ENCODE assay signal across 8 mouse cellular contexts in the genomic region with DNA sequence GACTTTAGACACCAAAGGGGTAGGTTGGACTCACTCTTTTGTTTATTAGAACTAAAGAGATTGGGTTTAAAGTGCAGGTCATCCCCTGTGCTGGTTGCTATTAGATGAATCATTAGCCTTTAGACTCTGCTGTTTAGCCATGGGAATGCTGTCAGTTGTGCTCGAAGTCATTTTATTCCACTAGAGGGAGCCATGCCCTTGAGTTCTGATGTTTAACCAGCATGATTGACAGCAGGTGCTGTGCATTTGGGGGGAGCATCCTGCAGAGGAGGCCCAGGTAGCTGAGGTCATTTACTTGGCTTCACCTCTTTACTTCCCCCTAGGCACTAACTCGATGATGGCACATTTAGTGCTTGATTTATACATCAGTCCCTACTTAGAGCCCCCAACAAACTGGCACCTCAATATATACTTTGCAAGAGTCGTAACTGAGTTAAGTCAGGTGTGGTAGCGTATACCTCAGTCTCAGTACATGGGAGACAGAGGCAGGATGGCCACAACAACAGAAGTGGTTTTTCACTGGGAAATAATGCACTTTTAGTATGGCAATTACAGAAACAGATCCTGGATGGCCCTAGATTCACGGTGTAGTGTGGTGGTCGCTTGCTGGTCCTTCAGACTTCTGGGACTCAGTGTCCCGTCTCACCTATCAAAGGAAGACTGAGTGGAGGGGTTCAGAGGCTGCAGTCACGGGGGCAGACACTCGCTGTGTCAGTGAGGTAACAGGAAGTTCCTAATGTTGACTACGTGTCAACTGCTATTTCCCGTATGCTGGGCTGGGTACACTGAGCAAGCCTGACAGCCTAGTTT. TPM values are rescaled to one million over a fixed set of nuclear protein-coding genes. Genes with fewer than 3 reads are reported as not detected.
DNase-seq lines count a peak whose midpoint lies in the region; ATAC-seq lines count a peak whose summit lies in the region.
"Had no signal": no experiment of that assay in that cellular context is flagged by ENCODE, and none has a peak within 500 bp of the region (broad histone marks: within the 10 kb centered on the region; RNA-seq: fewer than 3 reads in every experiment).

No protein-coding gene starts in this region.

- no peaks in the 10 kb centered on the region for H3K9me3 ChIP-seq in forebrain, embryonic 16.5 days (ENCODE audit: control insufficient read depth, low read length)
- H3K9me3 ChIP-seq in liver, embryonic 11.5 days (ENCODE audit: control insufficient read depth, low read length) = no peaks in the 10 kb centered on the region
- H3K9me3 ChIP-seq in neural tube, embryonic 13.5 days = no peaks in the 10 kb centered on the region
- H3K9me3 ChIP-seq: limb, embryonic 13.5 days had no signal

- no peaks in the 10 kb centered on the region for H3K4me1 ChIP-seq in forebrain, embryonic 16.5 days (replicated peaks; ENCODE audit: control insufficient read depth, insufficient read depth, low read length)
- H3K4me1 ChIP-seq in liver, embryonic 11.5 days (replicated peaks; ENCODE audit: control insufficient read depth, insufficient read depth, low read length) = no peaks in the 10 kb centered on the region; the same call in 1 of the 2 replicates
- no peaks in the 10 kb centered on the region for H3K4me1 ChIP-seq in neural tube, embryonic 13.5 days (replicated peaks)
- H3K4me1 ChIP-seq: limb, embryonic 13.5 days had no signal

- no peak overlapping the region for H3K27ac ChIP-seq in forebrain, embryonic 16.5 days (ENCODE audit: low read length)
- H3K27ac ChIP-seq in liver, embryonic 11.5 days (ENCODE audit: low read depth, low read length) = no peak overlapping the region
- no peak overlapping the region for H3K27ac ChIP-seq in neural tube, embryonic 13.5 days (replicated peaks)
- H3K27ac ChIP-seq: limb, embryonic 13.5 days had no signal

- H3K4me2 ChIP-seq in forebrain, embryonic 16.5 days (ENCODE audit: low read length) = no peak overlapping the region
- no peak overlapping the region for H3K4me2 ChIP-seq in liver, embryonic 11.5 days
- no peak overlapping the region for H3K4me2 ChIP-seq in neural tube, embryonic 13.5 days
- H3K4me2 ChIP-seq: limb, embryonic 13.5 days had no signal

- DNase-seq in 3T3-L1 (ENCODE audit: low read depth, low spot score) (peak; percentile 87), A20 (ENCODE audit: low read depth, low spot score) (peak; percentile 67)
- peak; percentile 12 for DNase-seq in brain, embryonic 18.5 days (ENCODE audit: low read depth, low spot score)
- DNase-seq in kidney, adult 8-10 months = peak; percentile 72 to 79
- no peak for DNase-seq in liver, embryonic 11.5 days (ENCODE audit: low spot score)

- H3K27me3 ChIP-seq in forebrain, embryonic 16.5 days (replicated peaks; ENCODE audit: control insufficient read depth, insufficient read depth, low read length) = no peaks in the 10 kb centered on the region
- H3K27me3 ChIP-seq in liver, embryonic 11.5 days (replicated peaks; ENCODE audit: control insufficient read depth, insufficient read depth, low read length) = no peaks in the 10 kb centered on the region
- no peaks in the 10 kb centered on the region for H3K27me3 ChIP-seq in neural tube, embryonic 13.5 days
- H3K27me3 ChIP-seq: limb, embryonic 13.5 days had no signal

- WGBS in forebrain, embryonic 16.5 days = 72% methylated on average over 11 of the region's 11 CpGs
- WGBS in liver, embryonic 11.5 days = 67% methylated on average over 11 of the region's 11 CpGs
- 72% methylated on average over 11 of the region's 11 CpGs for WGBS in neural tube, embryonic 13.5 days

- no peak overlapping the region for H3K9ac ChIP-seq in forebrain, embryonic 16.5 days (replicated peaks; ENCODE audit: low read depth, low read length)
- no peak overlapping the region for H3K9ac ChIP-seq in liver, embryonic 11.5 days (ENCODE audit: low read depth, low read length)
- H3K9ac ChIP-seq in neural tube, embryonic 13.5 days = no peak overlapping the region
- H3K9ac ChIP-seq: limb, embryonic 13.5 days had no signal

- peak; percentile 55; the same call in 1 of the 2 replicates for ATAC-seq in forebrain, embryonic 16.5 days
- ATAC-seq in liver, embryonic 11.5 days (replicated peaks; ENCODE audit: low FRiP score) = peak; percentile 43
- ATAC-seq in neural tube, embryonic 13.5 days (ENCODE audit: low read depth) = peak; percentile 61

- H3K36me3 ChIP-seq in forebrain, embryonic 16.5 days (ENCODE audit: control insufficient read depth, insufficient read depth) = peaks cover 8% of the 10 kb centered on the region; the same call in 1 of the 2 replicates
- peaks cover 7% of the 10 kb centered on the region; the same call in 1 of the 2 replicates for H3K36me3 ChIP-seq in liver, embryonic 11.5 days (ENCODE audit: control insufficient read depth, insufficient read depth, low read length)
- peaks cover 37% of the 10 kb centered on the region for H3K36me3 ChIP-seq in neural tube, embryonic 13.5 days

- H3K4me3 ChIP-seq in forebrain, embryonic 16.5 days (replicated peaks; ENCODE audit: low read length) = no peak overlapping the region
- H3K4me3 ChIP-seq in liver, embryonic 11.5 days (ENCODE audit: low read depth, low read length) = no peak overlapping the region
- H3K4me3 ChIP-seq in neural tube, embryonic 13.5 days = no peak overlapping the region
- H3K4me3 ChIP-seq: limb, embryonic 13.5 days had no signal

RNA-seq across cellular contexts. Expression of a gene that starts 28.2 kb away (rescaled TPM):
- polyA plus RNA-seq in forebrain, embryonic 16.5 days (2015; fragmentation: Nextera tagmentation; extraction: Ambion mirVana) = 1.5 and 2.0 TPM in 2 replicates
- 0.96 and 0.97 TPM in 2 replicates for polyA plus RNA-seq in liver, embryonic 11.5 days (2014; fragmentation: Nextera tagmentation; extraction: Ambion mirVana)
- polyA plus RNA-seq in neural tube, embryonic 13.5 days (2015; fragmentation: Nextera tagmentation; extraction: Ambion mirVana) = 1.6 and 1.7 TPM in 2 replicates

RNA-seq across cellular contexts. Expression of a gene that starts 28.3 kb away (rescaled TPM):
- polyA plus RNA-seq in forebrain, embryonic 16.5 days (2015; fragmentation: Nextera tagmentation; extraction: Ambion mirVana) = 54.5 and 60.5 TPM in 2 replicates
- 48.2 and 48.7 TPM in 2 replicates for polyA plus RNA-seq in liver, embryonic 11.5 days (2014; fragmentation: Nextera tagmentation; extraction: Ambion mirVana)
- polyA plus RNA-seq in neural tube, embryonic 13.5 days (2015; fragmentation: Nextera tagmentation; extraction: Ambion mirVana) = 54.0 and 59.3 TPM in 2 replicates
